Mouse (Mus musculus) left cerebral cortex, adult 11 months (tissue): ENCODE measurements at regions not wholly inside any gene's neighbourhood (a gene's known extent, or its start where the extent isn't known, plus 50 kb on each side); places are given as distances from the start of the nearest gene placed in this dataset.

ENCODE experiments used
- DNase-seq: peaks from one replicate; pipeline ENCODE4 v3.0.0; 2022; ENCODE audit warnings: low spot score

GRCm38 (mm10) chr4:28298911-28299353, 514.0 kb upstream of the Epha7 start:
- DNase-seq, result peak; percentile 81

DNA sequence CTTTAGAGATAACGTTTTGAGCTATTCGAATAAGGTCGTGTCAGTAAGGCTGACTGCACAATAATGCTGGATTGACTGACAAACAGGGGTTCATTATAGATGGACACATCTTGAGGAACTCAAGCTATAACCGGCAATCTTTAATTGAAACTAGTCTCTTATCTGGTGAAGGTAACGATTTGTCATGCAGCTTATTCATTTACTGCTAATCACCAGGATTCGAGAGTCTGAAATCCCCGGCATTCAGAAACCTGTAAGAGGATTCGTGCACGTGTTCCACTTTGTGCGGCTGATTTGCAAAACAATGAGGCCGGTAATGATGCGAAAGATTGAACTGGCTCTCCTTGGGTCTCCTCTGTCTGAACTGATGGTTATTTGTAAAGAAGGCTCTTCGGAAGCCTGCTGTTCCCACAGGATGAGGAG, 512.9 kb upstream of the Epha7 start:
- DNase-seq, result no peak

- peak; percentile 13 for DNase-seq
Observed at GRCm38 (mm10) chr4:28301686-28302085, 511.2 kb upstream of the Epha7 start.

DNA sequence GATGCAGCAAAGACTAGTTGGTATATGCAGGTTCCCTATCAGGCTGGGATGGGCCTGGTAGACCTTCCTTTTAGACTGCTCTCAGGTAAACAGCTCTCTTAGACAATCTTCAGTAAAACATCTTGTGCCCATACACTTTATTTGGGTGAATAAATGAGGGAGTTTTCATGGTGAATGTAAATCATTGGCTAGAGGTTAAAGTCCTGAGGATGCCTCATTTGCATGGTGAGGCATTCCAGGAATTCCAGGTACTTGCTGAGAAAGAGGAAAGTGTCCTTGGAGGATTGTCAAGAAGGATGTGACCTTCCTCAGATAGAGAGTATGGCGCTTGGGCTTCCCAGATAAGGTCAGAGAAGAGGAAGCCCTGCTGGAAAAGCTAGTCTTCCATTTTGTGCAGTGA, 481.9 kb upstream of the Epha7 start:
- DNase-seq, result no peak

DNA sequence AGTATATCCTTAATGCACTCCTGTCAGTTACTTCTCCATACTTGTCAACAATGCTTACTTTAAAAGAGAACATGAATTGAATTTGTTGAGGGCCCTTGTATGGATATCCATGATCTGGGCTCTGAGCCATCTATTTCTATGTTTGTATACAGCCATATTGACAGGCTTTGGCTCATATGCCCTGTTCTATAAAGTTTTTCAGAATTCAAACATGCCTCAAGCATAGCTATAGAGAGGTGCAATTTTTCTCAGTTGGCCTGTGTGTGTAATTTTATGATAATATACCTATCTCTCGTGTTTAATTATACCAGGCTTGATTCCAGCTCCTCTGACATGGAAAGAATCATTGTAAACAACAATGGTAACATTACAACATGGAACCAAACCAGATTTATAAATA, 448.4 kb upstream of the Epha7 start:
- no peak for DNase-seq

DNA sequence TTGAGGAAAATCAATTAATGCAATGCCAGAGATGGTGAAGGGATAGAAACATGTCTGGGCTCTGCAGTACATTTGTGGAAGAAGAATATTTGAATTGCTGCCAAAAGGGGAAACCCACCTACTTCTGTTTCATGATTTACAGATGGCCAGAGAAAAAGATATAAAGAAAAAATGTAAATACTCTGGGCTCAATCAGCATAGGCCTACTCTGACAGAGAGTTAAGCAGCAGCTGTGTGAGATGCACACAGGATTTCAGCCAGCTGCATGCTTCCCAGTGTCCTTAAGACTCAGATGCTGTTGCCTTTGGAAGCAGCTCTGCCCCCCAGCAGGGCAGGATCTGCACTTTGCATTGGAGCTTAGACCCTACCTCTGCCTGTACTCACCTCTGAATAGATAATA, 435.8 kb upstream of the Epha7 start:
- no peak for DNase-seq

GRCm38 (mm10) chr4:28378661-28379060, 434.3 kb upstream of the Epha7 start:
- DNase-seq, result no peak

DNA sequence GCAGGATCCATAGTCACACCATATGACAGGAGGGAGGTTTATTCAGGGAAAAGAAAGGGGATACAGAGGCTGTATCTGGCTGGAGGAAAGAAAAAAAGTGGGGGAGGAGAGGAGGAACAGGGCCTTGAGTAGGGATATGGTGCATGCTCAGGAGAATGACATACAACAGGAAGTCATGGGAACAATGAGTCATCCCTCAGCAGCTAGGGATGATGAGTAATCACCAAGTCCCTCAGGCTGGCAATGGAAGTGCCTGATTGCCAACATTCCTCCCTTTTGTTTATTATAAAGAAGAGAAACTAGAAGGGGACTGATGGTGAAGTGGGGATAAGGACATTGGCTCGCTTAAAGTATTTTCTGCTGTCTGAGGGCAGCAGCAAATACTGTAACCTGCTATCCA, 388.6 kb upstream of the Epha7 start:
- DNase-seq, result no peak

- no peak for DNase-seq
Observed at GRCm38 (mm10) chr4:28440161-28440560, 372.8 kb upstream of the Epha7 start.

DNA sequence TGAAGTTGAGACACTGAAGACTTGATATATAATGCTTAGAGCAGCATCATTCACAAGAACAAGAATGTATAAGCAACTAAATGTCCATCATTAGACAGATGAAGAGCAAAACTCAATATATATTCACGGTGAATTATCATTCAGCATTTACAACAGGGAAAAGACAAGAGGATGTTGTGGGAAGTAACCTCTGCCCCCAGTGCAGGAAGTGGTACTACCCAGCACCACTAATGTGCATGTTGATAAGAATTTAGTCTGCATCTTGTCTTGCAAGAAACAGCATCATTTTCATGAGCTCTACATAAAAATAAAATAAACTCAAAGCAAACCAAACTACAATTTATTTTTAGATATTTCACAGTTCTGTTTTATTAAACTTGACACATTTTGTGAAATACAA, 359.8 kb upstream of the Epha7 start:
- no peak for DNase-seq

DNA sequence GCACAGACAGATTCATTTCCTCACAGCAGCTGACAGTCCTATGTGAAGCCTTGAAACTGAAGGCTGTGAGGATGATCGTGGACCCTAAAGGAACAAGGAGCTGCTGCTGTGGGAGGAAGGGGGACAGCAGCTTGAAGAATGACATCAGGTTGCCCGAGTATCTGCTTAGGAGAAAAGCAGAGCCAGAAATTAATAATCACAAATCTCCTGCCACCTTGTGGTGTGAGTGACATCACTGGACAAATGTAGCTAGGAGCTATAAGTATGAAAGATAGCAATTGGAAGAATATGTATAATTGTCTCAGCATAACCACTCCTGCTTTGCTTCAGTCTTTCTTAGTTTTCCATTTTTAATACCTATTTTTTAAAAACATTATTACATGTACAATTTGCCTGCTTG, 356.6 kb upstream of the Epha7 start:
- no peak for DNase-seq
